Mouse (Mus musculus): ENCODE results near the gene Acp1.
A peak's percentile ranks its signal among the peaks of the same experiment; 100 is the strongest.

The Acp1 gene

GRCm38 (mm10) chr12:30856172-30856571, 55.2 kb downstream of the Acp1 start:
- DNase-seq, result no peak

- no peak for DNase-seq
Measured at GRCm38 (mm10) chr12:30855442-30856159, 55.8 kb downstream of the Acp1 start.

DNA sequence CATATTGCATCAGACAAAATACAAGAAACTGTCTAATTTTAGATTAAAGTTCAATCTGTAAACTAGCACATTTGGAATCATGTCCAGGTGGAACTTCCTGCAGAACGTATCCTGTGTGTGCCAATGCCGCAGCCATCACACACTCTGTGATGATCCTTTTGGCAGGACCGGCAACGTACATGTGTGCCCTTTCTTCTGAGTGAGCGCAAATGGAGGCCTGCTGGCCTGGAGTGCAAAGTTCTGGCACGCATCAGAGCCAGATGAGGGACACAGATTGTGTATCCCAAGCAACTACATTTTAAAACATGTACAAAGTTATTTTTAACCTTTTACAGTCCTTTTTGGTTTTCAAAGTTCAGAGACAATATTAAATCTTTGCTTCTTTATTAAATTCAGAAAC, 59.5 kb downstream of the Acp1 start:
- no peak for DNase-seq

GRCm38 (mm10) chr12:30850902-30851301, 60.5 kb downstream of the Acp1 start:
- peak; percentile 22 for DNase-seq

- DNase-seq, result no peak
Measured at GRCm38 (mm10) chr12:30848521-30848920, 62.9 kb downstream of the Acp1 start.

All from lung, postnatal 10 days (tissue).